ENCODE assay signal across 10 mouse cellular contexts in genomic region chrX:161967692-161968091, GRCm38 (mm10).
DNase-seq lines count a peak whose midpoint lies in the region; ATAC-seq and TF ChIP-seq lines count a peak whose summit lies in the region.
"Had no signal": no experiment of that assay in that cellular context is flagged by ENCODE, and none has a peak within 500 bp of the region (broad histone marks: within the 10 kb centered on the region; RNA-seq: fewer than 3 reads in every experiment).

No protein-coding gene starts in this region.

- no peak overlapping the region for H3K27ac ChIP-seq in cerebellum, adult 2 months (ENCODE audit: insufficient read depth, low read length)
- no peak overlapping the region for H3K27ac ChIP-seq in lung, embryonic 14.5 days (ENCODE audit: low read depth)
- no peak overlapping the region for H3K27ac ChIP-seq in forebrain, postnatal 0 days (ENCODE audit: low read depth, low read length)
- H3K27ac ChIP-seq in neural tube, embryonic 12.5 days = no peak overlapping the region
- H3K27ac ChIP-seq: embryonic facial prominence, embryonic 15.5 days had no signal

- no peak overlapping the region for H3K4me2 ChIP-seq in lung, embryonic 14.5 days
- H3K4me2 ChIP-seq in forebrain, postnatal 0 days (ENCODE audit: low read depth) = no peak overlapping the region
- no peak overlapping the region for H3K4me2 ChIP-seq in neural tube, embryonic 12.5 days (replicated peaks)
- H3K4me2 ChIP-seq: embryonic facial prominence, embryonic 15.5 days had no signal

- DNase-seq in cerebellum, adult 2 months = peak in 1 of 2 experiments; percentile 8
- no peak for DNase-seq in cerebellum, adult 11-12 months
- DNase-seq in lung, embryonic 14.5 days = peak; percentile 53
- DNase-seq in lung, adult 18-20 months = no peak
- peak; percentile 46 for DNase-seq in forebrain, postnatal 0 days
- no peak for DNase-seq in ovary, adult 18-20 months (ENCODE audit: low spot score)
- no peak for DNase-seq in layer of hippocampus, adult 9-11 months

- no peaks in the 10 kb centered on the region for H3K9me3 ChIP-seq in lung, embryonic 14.5 days (ENCODE audit: low read depth, low read length)
- H3K9me3 ChIP-seq in forebrain, postnatal 0 days (ENCODE audit: low read length) = no peaks in the 10 kb centered on the region
- no peaks in the 10 kb centered on the region for H3K9me3 ChIP-seq in neural tube, embryonic 12.5 days
- H3K9me3 ChIP-seq: embryonic facial prominence, embryonic 15.5 days; megakaryocyte, embryonic 14.5 days had no signal

- no peaks in the 10 kb centered on the region for H3K4me1 ChIP-seq in cerebellum, adult 2 months (ENCODE audit: control insufficient read depth, insufficient read depth, low read length)
- H3K4me1 ChIP-seq in lung, embryonic 14.5 days (ENCODE audit: insufficient read depth) = no peaks in the 10 kb centered on the region
- no peaks in the 10 kb centered on the region for H3K4me1 ChIP-seq in forebrain, postnatal 0 days (ENCODE audit: insufficient read depth)
- no peaks in the 10 kb centered on the region for H3K4me1 ChIP-seq in neural tube, embryonic 12.5 days
- H3K4me1 ChIP-seq: embryonic facial prominence, embryonic 15.5 days had no signal

- no peak overlapping the region for H3K4me3 ChIP-seq in cerebellum, adult 2 months (replicated peaks; ENCODE audit: insufficient read depth, low read depth, low read length)
- H3K4me3 ChIP-seq in lung, embryonic 14.5 days (ENCODE audit: low read depth, low read length) = no peak overlapping the region
- H3K4me3 ChIP-seq in forebrain, postnatal 0 days (ENCODE audit: low read depth, low read length) = no peak overlapping the region
- H3K4me3 ChIP-seq in neural tube, embryonic 12.5 days = no peak overlapping the region
- H3K4me3 ChIP-seq: embryonic facial prominence, embryonic 15.5 days; megakaryocyte, embryonic 14.5 days had no signal

- WGBS in cerebellum, adult 2 months = 32% methylated on average over 4 of the region's 4 CpGs
- 30% methylated on average over 4 of the region's 4 CpGs for WGBS in lung, embryonic 14.5 days
- WGBS in forebrain, postnatal 0 days = 38% methylated on average over 4 of the region's 4 CpGs
- WGBS in neural tube, embryonic 12.5 days = 37% methylated on average over 4 of the region's 4 CpGs

- TF ChIP-seq CTCF in cerebellum, adult 2 months (IDR thresholded peaks at IDR 0.05; ENCODE audit: borderline replicate concordance, insufficient read depth, low read depth, low read length) = peak; percentile 46; the same call in 1 of the 2 replicates
- TF ChIP-seq CTCF in lung, embryonic 14.5 days (IDR thresholded peaks at IDR 0.05; ENCODE audit: low read depth) = peak; percentile 58
- peak; percentile 66 for TF ChIP-seq CTCF in forebrain, postnatal 0 days (IDR thresholded peaks at IDR 0.05; ENCODE audit: low read depth)

- H3K27me3 ChIP-seq in cerebellum, adult 2 months (ENCODE audit: control insufficient read depth, insufficient read depth, low read length) = no peaks in the 10 kb centered on the region
- H3K27me3 ChIP-seq in lung, embryonic 14.5 days (ENCODE audit: insufficient read depth, low read length) = no peaks in the 10 kb centered on the region
- H3K27me3 ChIP-seq in forebrain, postnatal 0 days (ENCODE audit: insufficient read depth, low read length) = no peaks in the 10 kb centered on the region
- H3K27me3 ChIP-seq in neural tube, embryonic 12.5 days (replicated peaks) = no peaks in the 10 kb centered on the region
- H3K27me3 ChIP-seq: embryonic facial prominence, embryonic 15.5 days had no signal

- H3K9ac ChIP-seq in lung, embryonic 14.5 days = no peak overlapping the region
- no peak overlapping the region for H3K9ac ChIP-seq in forebrain, postnatal 0 days
- no peak overlapping the region for H3K9ac ChIP-seq in neural tube, embryonic 12.5 days
- H3K9ac ChIP-seq: embryonic facial prominence, embryonic 15.5 days had no signal

- no peaks in the 10 kb centered on the region for H3K36me3 ChIP-seq in lung, embryonic 14.5 days (ENCODE audit: insufficient read depth)
- no peaks in the 10 kb centered on the region for H3K36me3 ChIP-seq in forebrain, postnatal 0 days (ENCODE audit: insufficient read depth)
- H3K36me3 ChIP-seq in neural tube, embryonic 12.5 days = no peaks in the 10 kb centered on the region
- H3K36me3 ChIP-seq: embryonic facial prominence, embryonic 15.5 days had no signal

- ATAC-seq in lung, embryonic 14.5 days (ENCODE audit: insufficient read depth) = no peak
- ATAC-seq in forebrain, postnatal 0 days = peak; percentile 79; the same call in 1 of the 2 replicates
- ATAC-seq in neural tube, embryonic 12.5 days (ENCODE audit: low FRiP score, low read depth) = peak; percentile 65; the same call in 1 of the 2 replicates

- TF ChIP-seq POLR2A in cerebellum, adult 2 months (IDR thresholded peaks at IDR 0.05; ENCODE audit: borderline replicate concordance, insufficient read depth, low read length) = no peak

Comparison
In these comparisons a context has a peak if more than half of its experiments do, and no peak if none do; other contexts are left out.
1. DNase-seq: peak in lung, embryonic 14.5 days (single experiment) and forebrain, postnatal 0 days (single experiment); none in cerebellum, adult 11-12 months (single experiment), lung, adult 18-20 months (0 of 2), ovary, adult 18-20 months (single experiment) and layer of hippocampus, adult 9-11 months (single experiment).
2. Peak in every context shown above with its lines, with median percentiles within 50 percentile points of each other: CTCF ChIP-seq.